Mouse (Mus musculus): Measurements from ENCODE around the gene Tcap. TPM values are rescaled to one million over a fixed set of nuclear protein-coding genes. Genes with fewer than 3 reads are reported as not detected.

Tcap gene
- polyA plus RNA-seq, 1 experiment: not detected

DNA sequence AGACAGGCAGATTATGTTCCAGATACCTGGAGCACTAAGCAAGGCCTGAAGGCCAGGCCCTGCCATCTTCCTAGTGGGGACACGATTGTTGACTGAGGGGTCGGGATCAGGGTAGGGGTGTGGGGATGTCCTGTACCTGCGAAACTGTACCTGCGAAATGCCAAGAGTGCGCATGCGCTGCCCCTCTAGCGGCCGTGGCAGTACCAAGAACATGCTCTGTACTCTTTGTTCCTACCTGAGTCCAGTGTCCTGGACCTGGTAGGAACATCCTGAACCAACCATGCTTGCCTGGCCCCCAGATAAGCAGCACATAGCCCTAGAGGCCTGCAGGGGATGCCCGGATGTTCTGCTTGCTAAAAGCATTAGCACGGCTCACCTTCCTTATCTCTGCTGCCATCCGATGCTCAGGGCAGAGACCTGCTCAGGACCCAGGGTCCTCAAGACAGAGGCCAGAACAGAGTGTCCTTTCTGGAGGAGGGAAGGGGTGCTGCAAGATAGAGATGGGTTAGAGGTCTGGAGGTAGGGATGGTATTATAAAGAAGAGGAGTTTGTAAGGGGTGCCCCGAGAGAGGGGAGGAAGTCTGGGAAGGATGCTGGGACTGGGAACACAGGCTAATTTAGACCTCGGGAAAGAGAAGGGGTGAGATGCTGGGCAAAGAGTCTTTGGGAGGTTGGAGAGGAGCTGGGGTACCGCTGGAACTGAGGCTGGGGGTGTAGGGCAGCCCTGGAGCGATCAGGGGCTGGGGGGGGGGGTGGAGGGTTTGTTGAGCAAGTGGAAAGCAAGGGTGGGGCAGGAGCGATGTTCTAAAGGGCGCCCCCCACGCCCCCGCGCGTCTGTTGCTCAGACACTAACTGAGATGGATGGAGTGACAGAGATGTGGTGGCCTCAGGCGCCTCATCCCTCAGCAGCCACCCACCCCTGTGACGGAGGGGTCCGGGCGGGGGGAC, 2.3 kb downstream of the Tcap start, which contains the start of gene Pnmt:
Gene Pnmt, plus strand, starts transcription at position 813 of the 948 bp plus-strand sequence.
- Histone ChIP-seq H3K4me3 (ENCODE audit: low read depth, low read length) (peak within 1 kb of the TSS; percentile 5), H3K27me3 (ENCODE audit: control insufficient read depth, insufficient read depth, low read length, poor library complexity, severe bottlenecking) (no peaks in the 10 kb centered on the region), H3K27ac (ENCODE audit: insufficient read depth, low read length) (no peak within 1 kb of the TSS), H3K36me3 (ENCODE audit: control insufficient read depth, insufficient read depth, low read length, poor library complexity, severe bottlenecking) (no peaks in the 10 kb centered on the region), H3K4me1 (ENCODE audit: control insufficient read depth, insufficient read depth, low read length) (no peaks in the 10 kb centered on the region), H3K9me3 (replicated peaks; ENCODE audit: control insufficient read depth, insufficient read depth, low read length, poor library complexity, severe bottlenecking) (no peaks in the 10 kb centered on the region), H3K9ac (ENCODE audit: low read depth, poor library complexity, severe bottlenecking) (no peak within 1 kb of the TSS)
- TF ChIP-seq POLR2A (IDR thresholded peaks at IDR 0.05; ENCODE audit: insufficient read depth, low read length): no peak
- no peak for TF ChIP-seq CTCF (IDR thresholded peaks at IDR 0.05; ENCODE audit: low read depth, low read length)
- no peak for TF ChIP-seq EP300 (IDR thresholded peaks at IDR 0.05; ENCODE audit: insufficient read depth, low read depth, low read length)

DNA sequence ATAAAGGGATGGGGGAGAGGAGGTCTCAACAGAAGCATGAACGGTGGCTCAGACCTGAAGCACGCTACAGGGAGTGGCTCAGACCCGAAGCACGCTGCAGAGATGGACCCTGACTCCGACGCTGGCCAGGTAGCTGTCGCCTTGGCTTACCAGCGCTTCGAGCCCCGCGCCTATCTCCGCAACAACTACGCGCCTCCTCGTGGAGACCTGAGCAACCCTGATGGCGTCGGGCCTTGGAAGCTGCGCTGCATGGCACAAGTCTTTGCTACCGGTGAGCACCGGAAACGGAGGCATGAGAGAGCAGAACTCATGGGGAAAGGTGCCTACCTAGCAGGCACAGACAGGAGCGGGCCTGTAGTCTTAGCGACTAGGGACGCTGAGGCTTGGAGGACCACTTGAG, 3.0 kb downstream of the Tcap start:
- Histone ChIP-seq H3K36me3 (ENCODE audit: control insufficient read depth, insufficient read depth, low read length, poor library complexity, severe bottlenecking) (no peaks in the 10 kb centered on the region), H3K4me3 (ENCODE audit: low read depth, low read length) (peak overlapping the region; percentile 5), H3K27ac (ENCODE audit: insufficient read depth, low read length) (no peak overlapping the region), H3K9ac (ENCODE audit: low read depth, poor library complexity, severe bottlenecking) (no peak overlapping the region), H3K9me3 (replicated peaks; ENCODE audit: control insufficient read depth, insufficient read depth, low read length, poor library complexity, severe bottlenecking) (no peaks in the 10 kb centered on the region), H3K4me1 (ENCODE audit: control insufficient read depth, insufficient read depth, low read length) (no peaks in the 10 kb centered on the region), H3K27me3 (ENCODE audit: control insufficient read depth, insufficient read depth, low read length, poor library complexity, severe bottlenecking) (no peaks in the 10 kb centered on the region)
- TF ChIP-seq EP300 (IDR thresholded peaks at IDR 0.05; ENCODE audit: insufficient read depth, low read depth, low read length): no peak
- no peak for TF ChIP-seq CTCF (IDR thresholded peaks at IDR 0.05; ENCODE audit: low read depth, low read length)
- TF ChIP-seq POLR2A (IDR thresholded peaks at IDR 0.05; ENCODE audit: insufficient read depth, low read length): no peak

DNA sequence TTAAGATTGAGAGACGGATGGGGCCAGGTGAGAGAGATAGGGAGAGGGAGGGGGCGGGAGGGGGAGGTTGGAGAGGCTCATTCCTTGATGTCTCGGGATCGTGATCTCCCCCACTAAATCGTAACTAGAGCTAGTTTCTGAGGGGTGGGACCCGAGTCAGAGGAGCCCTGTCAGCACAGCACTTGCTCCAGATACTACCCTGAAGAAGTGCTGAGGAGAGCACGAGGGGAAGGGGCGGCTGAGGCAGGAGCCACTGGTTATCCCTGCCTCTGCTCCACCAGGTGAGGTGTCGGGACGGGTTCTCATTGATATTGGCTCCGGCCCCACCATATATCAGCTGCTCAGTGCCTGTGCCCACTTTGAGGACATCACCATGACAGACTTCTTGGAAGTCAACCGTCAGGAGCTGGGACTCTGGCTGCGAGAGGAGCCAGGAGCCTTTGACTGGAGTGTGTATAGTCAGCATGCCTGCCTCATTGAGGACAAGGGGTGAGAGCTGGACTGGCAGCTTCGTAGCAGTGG, 3.5 kb downstream of the Tcap start:
- TF ChIP-seq EP300 (IDR thresholded peaks at IDR 0.05; ENCODE audit: insufficient read depth, low read depth, low read length): no peak
- no peak for TF ChIP-seq CTCF (IDR thresholded peaks at IDR 0.05; ENCODE audit: low read depth, low read length)
- no peak for TF ChIP-seq POLR2A (IDR thresholded peaks at IDR 0.05; ENCODE audit: insufficient read depth, low read length)
- no peak overlapping the region for H3K9ac ChIP-seq (ENCODE audit: low read depth, poor library complexity, severe bottlenecking)
- H3K4me3 ChIP-seq (ENCODE audit: low read depth, low read length): no peak overlapping the region
- no peaks in the 10 kb centered on the region for H3K9me3 ChIP-seq (replicated peaks; ENCODE audit: control insufficient read depth, insufficient read depth, low read length, poor library complexity, severe bottlenecking)
- no peaks in the 10 kb centered on the region for H3K36me3 ChIP-seq (ENCODE audit: control insufficient read depth, insufficient read depth, low read length, poor library complexity, severe bottlenecking)
- no peaks in the 10 kb centered on the region for H3K27me3 ChIP-seq (ENCODE audit: control insufficient read depth, insufficient read depth, low read length, poor library complexity, severe bottlenecking)
- H3K4me1 ChIP-seq (ENCODE audit: control insufficient read depth, insufficient read depth, low read length): no peaks in the 10 kb centered on the region
- no peak overlapping the region for H3K27ac ChIP-seq (ENCODE audit: insufficient read depth, low read length)

DNA sequence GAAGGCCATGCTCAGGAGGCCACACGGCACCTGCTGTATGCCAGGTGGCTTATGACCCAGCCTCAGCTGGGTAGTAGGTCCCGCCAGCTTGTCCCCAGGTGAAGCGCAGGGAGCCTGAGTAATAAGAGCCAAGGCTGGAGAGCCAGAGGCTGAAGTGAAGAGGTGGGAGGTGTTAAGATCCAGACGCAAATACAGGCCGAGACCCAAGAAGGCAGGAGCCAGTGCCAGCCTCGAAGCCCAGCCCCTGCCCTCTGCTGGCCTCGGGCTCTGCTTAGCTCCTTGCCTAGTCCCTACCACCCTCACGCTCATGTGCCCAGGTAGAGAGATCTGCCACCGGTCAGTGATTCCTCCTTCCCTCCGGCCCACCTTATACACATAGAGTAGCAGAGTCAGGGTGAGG, 4.7 kb downstream of the Tcap start:
- Histone ChIP-seq H3K4me3 (ENCODE audit: low read depth, low read length) (no peak overlapping the region), H3K9ac (ENCODE audit: low read depth, poor library complexity, severe bottlenecking) (no peak overlapping the region), H3K9me3 (replicated peaks; ENCODE audit: control insufficient read depth, insufficient read depth, low read length, poor library complexity, severe bottlenecking) (no peaks in the 10 kb centered on the region), H3K4me1 (ENCODE audit: control insufficient read depth, insufficient read depth, low read length) (no peaks in the 10 kb centered on the region), H3K36me3 (ENCODE audit: control insufficient read depth, insufficient read depth, low read length, poor library complexity, severe bottlenecking) (no peaks in the 10 kb centered on the region), H3K27ac (ENCODE audit: insufficient read depth, low read length) (no peak overlapping the region), H3K27me3 (ENCODE audit: control insufficient read depth, insufficient read depth, low read length, poor library complexity, severe bottlenecking) (no peaks in the 10 kb centered on the region)
- TF ChIP-seq CTCF (IDR thresholded peaks at IDR 0.05; ENCODE audit: low read depth, low read length): no peak
- no peak for TF ChIP-seq POLR2A (IDR thresholded peaks at IDR 0.05; ENCODE audit: insufficient read depth, low read length)
- TF ChIP-seq EP300 (IDR thresholded peaks at IDR 0.05; ENCODE audit: insufficient read depth, low read depth, low read length): no peak

DNA sequence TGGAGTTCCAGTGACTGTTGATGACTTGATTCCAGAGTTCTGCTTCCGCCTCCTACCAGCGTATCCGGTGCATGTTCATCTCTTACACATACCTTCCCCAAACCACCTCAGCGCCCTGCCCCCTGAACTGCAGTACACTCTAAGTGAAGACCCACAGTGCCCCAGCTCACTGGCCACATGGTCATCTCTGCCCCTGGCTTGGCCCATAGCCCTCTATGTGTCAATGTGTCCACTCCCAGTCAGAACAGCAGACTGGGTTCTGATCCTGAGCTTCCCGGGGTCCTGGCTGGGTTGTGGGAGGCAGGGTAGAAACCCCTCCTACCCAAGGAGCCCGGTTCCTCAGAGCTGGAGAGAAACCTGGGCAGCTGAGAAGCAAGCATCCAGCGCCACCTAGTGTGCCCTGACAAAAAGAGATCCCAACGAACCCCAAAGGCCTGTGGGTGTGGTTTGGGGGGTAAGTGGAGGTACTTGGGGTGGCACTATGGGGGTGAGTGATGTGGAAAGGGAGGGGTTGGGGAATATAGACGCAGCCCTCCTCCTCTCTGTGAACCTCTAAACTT, 5.7 kb downstream of the Tcap start:
- Histone ChIP-seq H3K4me3 (ENCODE audit: low read depth, low read length) (no peak overlapping the region), H3K9me3 (replicated peaks; ENCODE audit: control insufficient read depth, insufficient read depth, low read length, poor library complexity, severe bottlenecking) (no peaks in the 10 kb centered on the region), H3K4me1 (ENCODE audit: control insufficient read depth, insufficient read depth, low read length) (no peaks in the 10 kb centered on the region), H3K27me3 (ENCODE audit: control insufficient read depth, insufficient read depth, low read length, poor library complexity, severe bottlenecking) (no peaks in the 10 kb centered on the region), H3K27ac (ENCODE audit: insufficient read depth, low read length) (no peak overlapping the region), H3K9ac (ENCODE audit: low read depth, poor library complexity, severe bottlenecking) (no peak overlapping the region), H3K36me3 (ENCODE audit: control insufficient read depth, insufficient read depth, low read length, poor library complexity, severe bottlenecking) (no peaks in the 10 kb centered on the region)
- TF ChIP-seq EP300 (IDR thresholded peaks at IDR 0.05; ENCODE audit: insufficient read depth, low read depth, low read length): no peak
- TF ChIP-seq CTCF (IDR thresholded peaks at IDR 0.05; ENCODE audit: low read depth, low read length): peak; percentile 73
- no peak for TF ChIP-seq POLR2A (IDR thresholded peaks at IDR 0.05; ENCODE audit: insufficient read depth, low read length)

Data from ES-Bruce4 (cell line).